Mouse (Mus musculus): Measurements from ENCODE around the gene Rnf145. TPM values are rescaled to one million over a fixed set of nuclear protein-coding genes. Genes with fewer than 3 reads are reported as not detected.

The Rnf145 gene
- polyA plus RNA-seq, 1 experiment from 2014 or later: 127 TPM

DNA sequence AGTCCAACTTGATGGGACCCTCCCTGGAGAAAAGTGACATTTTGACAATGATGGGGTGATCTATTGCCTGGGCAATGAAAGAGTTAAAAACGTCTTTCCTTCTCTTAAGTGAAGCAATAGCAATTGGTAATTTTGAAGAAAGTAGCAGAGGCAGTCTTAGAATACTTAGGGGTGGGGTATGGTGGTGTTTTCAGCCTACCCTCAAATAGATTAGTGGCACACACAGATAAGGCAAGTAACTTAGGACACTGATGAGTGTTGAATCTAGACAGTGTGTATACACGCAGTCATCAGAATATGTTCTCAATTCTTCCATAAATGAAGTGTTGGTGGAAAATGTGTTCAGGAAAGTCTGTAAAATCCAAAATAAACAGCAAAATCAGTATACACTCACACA lies 5.7 kb upstream of the Rnf145 start:
- H3K9ac ChIP-seq (replicated peaks): no peak overlapping the region
- H3K4me1 ChIP-seq (replicated peaks): peaks cover 4% of the 10 kb centered on the region
- no peaks in the 10 kb centered on the region for H3K27me3 ChIP-seq
- H3K9me3 ChIP-seq: no peaks in the 10 kb centered on the region
- no peak overlapping the region for H3K4me3 ChIP-seq (replicated peaks)
- H3K36me3 ChIP-seq: no peaks in the 10 kb centered on the region
- no peak overlapping the region for H3K27ac ChIP-seq
- WGBS: 71% methylated on average over 2 of the region's 2 CpGs
- no peak for ATAC-seq
- H3K4me2 ChIP-seq (replicated peaks): no peak overlapping the region

DNA sequence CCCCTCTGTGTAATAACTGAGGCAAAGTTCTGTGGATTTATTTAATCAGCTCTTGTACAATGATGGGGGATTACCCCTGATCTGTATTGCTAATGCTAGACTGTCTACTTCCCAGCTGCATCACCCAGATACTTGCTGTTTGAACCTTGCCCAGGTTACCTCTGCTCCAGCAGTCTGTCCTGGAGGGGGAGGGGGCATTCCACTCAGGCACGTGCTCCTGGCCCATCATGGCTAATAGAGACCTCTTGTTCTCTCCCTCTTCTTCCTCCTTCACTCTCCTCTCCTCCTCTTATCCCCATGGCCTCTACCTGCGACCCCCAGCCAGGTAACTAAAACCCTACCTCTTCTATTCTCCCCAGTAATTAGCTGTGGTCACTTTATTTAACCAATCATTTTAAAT lies 4.1 kb upstream of the Rnf145 start:
- no peak for ATAC-seq
- H3K9me3 ChIP-seq: no peaks in the 10 kb centered on the region
- no peak overlapping the region for H3K4me3 ChIP-seq (replicated peaks)
- no peak overlapping the region for H3K9ac ChIP-seq (replicated peaks)
- H3K27me3 ChIP-seq: no peaks in the 10 kb centered on the region
- H3K36me3 ChIP-seq: no peaks in the 10 kb centered on the region
- WGBS: 57% methylated on average over 2 of the region's 2 CpGs
- H3K4me2 ChIP-seq (replicated peaks): no peak overlapping the region
- no peak overlapping the region for H3K27ac ChIP-seq
- H3K4me1 ChIP-seq (replicated peaks): peaks cover 7% of the 10 kb centered on the region

DNA sequence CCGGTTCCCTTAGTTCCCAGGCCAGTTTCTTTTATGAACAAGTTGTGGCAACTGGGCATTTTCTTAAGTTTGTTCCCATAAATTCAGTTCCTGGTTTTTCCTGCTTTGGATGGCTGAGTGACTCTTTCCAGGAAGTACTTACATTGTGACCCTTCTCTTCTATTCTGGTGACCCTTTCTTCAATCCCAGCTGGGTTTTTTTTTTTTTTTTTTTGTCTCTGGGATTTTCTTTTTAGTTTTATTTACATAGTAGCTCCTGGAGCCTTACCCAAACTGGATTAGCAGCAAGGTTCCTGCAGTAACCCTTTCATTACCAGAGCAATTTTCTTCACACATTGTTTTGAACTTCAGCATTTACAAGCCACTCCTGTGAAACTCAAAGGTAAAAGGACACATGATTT lies 2.4 kb upstream of the Rnf145 start:
- no peak overlapping the region for H3K4me2 ChIP-seq (replicated peaks)
- no peak overlapping the region for H3K9ac ChIP-seq (replicated peaks)
- no peak overlapping the region for H3K4me3 ChIP-seq (replicated peaks)
- H3K27me3 ChIP-seq: no peaks in the 10 kb centered on the region
- ATAC-seq: no peak
- no peaks in the 10 kb centered on the region for H3K36me3 ChIP-seq
- no peaks in the 10 kb centered on the region for H3K9me3 ChIP-seq
- H3K4me1 ChIP-seq (replicated peaks): peaks cover 18% of the 10 kb centered on the region
- WGBS: 11% methylated on average over 1 of the region's 1 CpGs
- H3K27ac ChIP-seq: no peak overlapping the region

DNA sequence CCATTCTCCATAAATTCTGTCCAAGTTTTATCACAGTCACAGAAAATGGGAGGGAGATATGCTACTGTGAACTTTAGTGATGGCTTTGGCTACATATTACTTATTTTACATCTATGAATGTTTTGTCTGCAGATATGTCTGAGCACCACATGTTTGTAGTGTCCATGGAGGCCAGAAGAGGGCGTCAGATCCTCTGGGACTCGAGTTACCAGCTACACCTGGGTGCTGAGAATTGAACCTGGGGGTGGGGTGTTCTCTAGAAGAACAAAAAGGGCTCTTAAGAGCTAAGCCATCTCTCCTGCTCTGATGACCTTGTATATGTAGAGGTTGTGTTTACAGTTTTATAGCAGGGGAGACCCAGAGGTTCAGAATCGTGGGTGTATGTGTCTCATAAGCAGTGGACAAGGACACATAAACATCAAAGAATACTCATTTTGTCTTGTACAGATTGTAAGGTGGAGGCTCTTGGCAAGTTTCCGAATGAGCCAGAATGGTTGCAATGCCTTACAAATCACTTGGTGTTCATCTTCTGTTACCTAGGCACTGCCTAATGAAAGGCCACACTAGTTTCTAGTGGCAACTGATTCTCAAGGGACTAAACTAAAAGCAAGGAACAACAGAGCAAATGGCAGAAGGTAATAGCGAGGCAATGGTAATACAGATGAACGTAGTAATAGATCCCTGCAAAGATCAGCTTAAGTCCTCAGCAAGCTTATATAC lies 1.0 kb upstream of the Rnf145 start:
- no peaks in the 10 kb centered on the region for H3K9me3 ChIP-seq
- H3K9ac ChIP-seq (replicated peaks): peak overlapping the region; percentile 97
- H3K4me3 ChIP-seq (replicated peaks): peak overlapping the region; percentile 91
- no peak for ATAC-seq
- H3K27ac ChIP-seq: no peak overlapping the region
- no peaks in the 10 kb centered on the region for H3K36me3 ChIP-seq
- H3K4me2 ChIP-seq (replicated peaks): peak overlapping the region; percentile 82
- no peaks in the 10 kb centered on the region for H3K27me3 ChIP-seq
- 45% methylated on average over 6 of the region's 6 CpGs for WGBS
- H3K4me1 ChIP-seq (replicated peaks): peaks cover 29% of the 10 kb centered on the region

DNA sequence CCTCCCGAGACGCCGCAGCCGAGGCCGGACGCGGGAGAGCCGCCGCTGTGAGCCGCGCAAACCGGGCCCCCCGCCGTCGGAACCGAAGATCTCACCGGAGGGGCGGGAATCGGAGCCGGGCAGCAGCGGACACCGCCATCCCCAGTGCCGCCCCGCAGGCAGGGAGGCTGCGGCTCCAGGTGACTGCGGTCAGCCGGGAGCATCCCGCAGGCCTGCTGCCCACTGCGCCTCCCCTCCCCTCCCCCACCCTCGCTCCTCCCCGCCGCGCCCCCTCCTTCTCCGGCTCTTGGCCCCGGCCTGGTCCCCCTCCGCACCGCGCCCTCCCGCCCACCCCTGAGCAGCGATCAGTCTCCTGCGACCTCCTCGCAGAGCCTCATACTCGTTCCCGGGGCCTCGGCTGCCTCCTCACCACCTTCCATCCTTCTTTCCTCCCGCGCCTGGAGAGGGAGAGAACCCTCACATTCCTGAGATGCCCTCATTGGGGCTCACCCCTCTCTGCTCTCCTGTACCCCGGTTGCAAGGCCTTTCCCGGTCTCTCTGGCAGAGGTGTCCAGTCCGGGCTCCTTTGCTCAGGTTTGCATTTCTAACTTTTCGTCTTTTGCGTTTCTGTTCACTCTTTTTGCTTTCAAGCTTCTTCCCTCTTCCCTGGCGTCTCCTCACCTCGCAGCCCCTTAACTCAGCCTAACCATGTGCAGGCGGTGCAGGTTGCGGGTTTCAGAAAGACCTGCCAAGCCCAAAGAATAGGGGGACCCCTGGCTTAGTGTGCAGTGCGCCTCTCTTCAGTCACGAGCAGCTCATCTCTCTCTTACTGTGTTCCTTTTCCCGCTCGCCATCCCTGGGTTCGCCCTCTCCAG lies 559 bp downstream of the Rnf145 start:
- Histone ChIP-seq H3K4me1 (replicated peaks) (peaks cover 32% of the 10 kb centered on the region), H3K27me3 (no peaks in the 10 kb centered on the region), H3K4me2 (replicated peaks) (peak overlapping the region; percentile 82), H3K9me3 (no peaks in the 10 kb centered on the region), H3K9ac (replicated peaks) (peak overlapping the region; percentile 97), H3K27ac (peak overlapping the region; percentile 96), H3K36me3 (no peaks in the 10 kb centered on the region), H3K4me3 (replicated peaks) (peak overlapping the region; percentile 91)
- under 1% methylated on average over 40 of the region's 61 CpGs for WGBS
- peak; percentile 69 for ATAC-seq

DNA sequence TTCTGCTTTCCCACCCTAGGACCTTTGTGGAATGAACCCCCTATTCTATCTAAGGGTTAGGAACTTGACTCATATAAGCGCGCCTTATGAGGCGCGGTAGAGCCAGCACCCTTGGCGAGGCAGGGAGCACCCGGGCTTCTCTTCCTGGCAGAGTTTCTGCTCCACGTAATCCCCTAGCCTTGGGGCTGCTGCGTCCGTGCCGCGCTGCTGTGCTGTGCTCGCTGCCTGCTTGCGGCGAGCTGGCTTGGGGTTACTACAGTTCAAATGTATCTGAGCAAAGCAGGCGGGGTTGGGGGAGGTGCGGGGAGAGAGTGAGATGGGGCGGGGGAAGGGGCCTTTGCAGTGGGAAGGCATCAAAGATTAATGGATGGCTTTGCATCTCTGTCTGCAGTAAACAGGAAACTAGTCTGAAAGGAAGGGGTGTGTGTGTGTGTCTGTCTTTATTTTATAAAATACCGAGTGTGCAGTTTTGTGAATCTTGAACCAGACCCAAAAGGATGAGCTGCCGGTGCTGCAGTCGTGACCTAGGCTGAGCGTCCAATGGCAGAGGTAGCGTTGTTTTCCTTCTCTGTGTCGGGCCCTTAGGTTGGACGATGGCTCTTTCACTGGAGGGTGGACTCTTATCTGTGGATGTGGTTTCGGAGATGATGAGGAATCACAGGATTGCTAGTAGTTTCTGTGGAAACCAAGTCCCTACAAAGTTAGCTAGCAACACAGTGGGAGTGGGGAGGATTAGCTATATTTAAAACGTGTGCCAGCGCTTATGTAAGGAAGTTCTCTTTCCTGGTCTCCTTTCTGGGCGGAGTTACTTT lies 1.4 kb downstream of the Rnf145 start:
- Histone ChIP-seq H3K9me3 (no peaks in the 10 kb centered on the region), H3K9ac (replicated peaks) (peak overlapping the region; percentile 97), H3K27me3 (no peaks in the 10 kb centered on the region), H3K4me1 (replicated peaks) (peaks cover 32% of the 10 kb centered on the region), H3K4me3 (replicated peaks) (peak overlapping the region; percentile 91), H3K4me2 (replicated peaks) (peak overlapping the region; percentile 82), H3K36me3 (peaks cover 7% of the 10 kb centered on the region), H3K27ac (peak overlapping the region; percentile 96)
- peak; percentile 92 for ATAC-seq
- under 1% methylated on average over 28 of the region's 28 CpGs for whole genome bisulfite sequencing

DNA sequence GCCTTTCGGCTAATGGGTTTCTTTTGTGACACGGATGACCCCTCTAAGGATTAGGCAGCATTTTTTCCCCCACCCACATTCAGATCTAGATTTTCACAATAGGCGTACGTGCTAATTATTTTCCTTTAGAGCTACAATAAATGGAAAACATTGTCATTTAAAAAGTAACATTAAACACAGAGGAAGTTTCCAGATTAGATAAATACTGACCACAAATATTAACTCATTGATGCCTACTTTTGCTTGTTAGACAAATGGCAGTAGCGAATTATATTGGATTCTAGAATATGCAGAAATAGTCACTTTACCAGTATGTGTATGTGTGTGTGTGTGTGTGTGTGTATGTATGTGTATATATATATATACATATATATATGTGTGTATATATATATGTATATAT lies 3.8 kb downstream of the Rnf145 start:
- no peak overlapping the region for H3K27ac ChIP-seq
- peaks cover 32% of the 10 kb centered on the region for H3K4me1 ChIP-seq (replicated peaks)
- ATAC-seq: no peak
- 72% methylated on average over 5 of the region's 5 CpGs for WGBS
- H3K9me3 ChIP-seq: no peaks in the 10 kb centered on the region
- H3K36me3 ChIP-seq: peaks cover 25% of the 10 kb centered on the region
- H3K9ac ChIP-seq (replicated peaks): no peak overlapping the region
- no peak overlapping the region for H3K4me2 ChIP-seq (replicated peaks)
- H3K27me3 ChIP-seq: no peaks in the 10 kb centered on the region
- H3K4me3 ChIP-seq (replicated peaks): no peak overlapping the region

DNA sequence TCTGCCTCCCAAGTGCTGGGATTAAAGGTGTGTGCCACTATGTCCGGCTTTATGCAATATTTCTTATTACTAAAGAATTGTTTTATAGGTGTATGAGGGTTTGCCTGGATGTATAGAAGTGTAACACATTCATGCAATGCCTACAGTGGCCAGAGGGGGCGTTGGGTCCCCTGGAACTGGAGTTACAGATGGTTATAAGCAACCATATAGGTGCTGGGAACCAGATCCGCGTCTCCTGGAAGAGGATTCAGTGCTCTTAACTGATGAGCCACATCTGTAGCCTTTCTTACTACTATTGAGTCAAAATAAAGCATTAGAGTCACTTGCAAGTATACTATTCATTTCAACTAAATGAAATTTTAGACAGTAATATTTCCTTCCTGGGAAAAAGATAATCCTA lies 7.0 kb downstream of the Rnf145 start:
- ATAC-seq: no peak
- 77% methylated on average over 4 of the region's 4 CpGs for WGBS
- Histone ChIP-seq H3K27ac (no peak overlapping the region), H3K9ac (replicated peaks) (no peak overlapping the region), H3K9me3 (no peaks in the 10 kb centered on the region), H3K4me3 (replicated peaks) (no peak overlapping the region), H3K4me1 (replicated peaks) (peaks cover 20% of the 10 kb centered on the region), H3K27me3 (no peaks in the 10 kb centered on the region), H3K36me3 (peaks cover 39% of the 10 kb centered on the region), H3K4me2 (replicated peaks) (no peak overlapping the region)

DNA sequence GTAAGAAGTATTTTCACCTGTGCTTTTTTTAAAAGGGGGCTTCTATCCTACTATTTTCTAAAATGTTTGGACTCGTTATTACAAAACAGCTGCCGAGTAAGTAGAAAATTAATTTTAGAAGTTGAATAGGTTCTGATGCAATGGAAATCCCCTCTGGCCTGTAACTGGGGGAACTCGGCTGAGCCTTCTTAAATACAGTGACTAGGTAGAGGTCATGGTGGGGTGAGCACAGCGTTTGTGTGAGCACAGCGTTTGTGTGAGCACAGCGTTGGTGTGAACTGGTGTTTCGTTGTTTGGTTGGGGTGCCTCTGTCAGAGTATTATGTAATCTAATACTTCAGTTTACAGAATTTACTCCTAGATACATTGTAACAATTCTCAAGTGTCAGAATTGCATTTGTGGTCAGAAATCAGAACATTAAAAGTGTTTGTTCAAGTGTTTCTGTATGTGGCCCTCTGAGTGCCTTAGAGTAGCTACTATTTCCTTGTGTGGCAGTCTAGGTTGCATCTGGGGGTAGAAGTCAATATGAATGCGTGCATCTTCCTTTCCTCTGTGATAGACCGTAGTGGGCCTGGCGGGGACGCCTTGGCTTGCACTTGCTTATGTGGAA lies 8.0 kb downstream of the Rnf145 start:
- Histone ChIP-seq H3K36me3 (peaks cover 47% of the 10 kb centered on the region), H3K27ac (no peak overlapping the region), H3K9me3 (no peaks in the 10 kb centered on the region), H3K4me1 (replicated peaks) (peaks cover 11% of the 10 kb centered on the region), H3K27me3 (no peaks in the 10 kb centered on the region), H3K4me3 (replicated peaks) (no peak overlapping the region), H3K9ac (replicated peaks) (no peak overlapping the region), H3K4me2 (replicated peaks) (no peak overlapping the region)
- no peak for ATAC-seq
- WGBS: 96% methylated on average over 11 of the region's 11 CpGs

DNA sequence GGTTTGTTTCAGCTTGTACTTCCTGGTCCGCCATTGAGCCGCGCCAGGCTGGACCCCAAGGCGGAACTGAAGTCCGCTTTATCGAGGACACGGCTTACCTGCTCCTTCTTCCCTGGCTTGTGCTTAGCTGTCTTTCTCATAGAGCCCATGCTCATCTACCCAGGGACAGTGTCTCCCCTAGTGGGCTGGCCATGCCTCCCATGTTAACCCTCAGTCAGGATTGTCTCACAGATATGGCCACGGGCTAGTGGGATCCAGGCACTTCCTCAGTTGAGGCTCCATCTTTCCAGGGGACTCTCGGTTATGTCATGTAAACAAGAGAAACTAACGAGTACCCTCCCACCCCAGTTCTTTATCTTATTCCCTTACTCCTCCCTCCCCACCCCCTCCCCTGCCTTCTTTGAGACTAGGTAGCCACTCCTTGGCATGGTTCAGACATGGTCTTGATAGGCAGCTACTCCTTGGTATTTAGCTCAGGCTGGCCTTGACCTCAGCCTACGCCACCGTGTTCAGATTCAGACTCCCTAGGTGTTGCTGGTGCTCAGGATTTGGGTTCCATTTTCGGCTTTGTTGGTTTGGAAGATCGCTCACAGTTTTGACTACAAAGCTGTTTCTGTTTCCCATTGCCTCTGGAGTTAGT lies 9.9 kb downstream of the Rnf145 start:
- Histone ChIP-seq H3K36me3 (peaks cover 59% of the 10 kb centered on the region), H3K9me3 (no peaks in the 10 kb centered on the region), H3K4me1 (replicated peaks) (no peaks in the 10 kb centered on the region), H3K27me3 (no peaks in the 10 kb centered on the region), H3K27ac (no peak overlapping the region), H3K4me2 (replicated peaks) (no peak overlapping the region), H3K9ac (replicated peaks) (no peak overlapping the region), H3K4me3 (replicated peaks) (no peak overlapping the region)
- WGBS: 97% methylated on average over 14 of the region's 14 CpGs
- no peak for ATAC-seq

DNA sequence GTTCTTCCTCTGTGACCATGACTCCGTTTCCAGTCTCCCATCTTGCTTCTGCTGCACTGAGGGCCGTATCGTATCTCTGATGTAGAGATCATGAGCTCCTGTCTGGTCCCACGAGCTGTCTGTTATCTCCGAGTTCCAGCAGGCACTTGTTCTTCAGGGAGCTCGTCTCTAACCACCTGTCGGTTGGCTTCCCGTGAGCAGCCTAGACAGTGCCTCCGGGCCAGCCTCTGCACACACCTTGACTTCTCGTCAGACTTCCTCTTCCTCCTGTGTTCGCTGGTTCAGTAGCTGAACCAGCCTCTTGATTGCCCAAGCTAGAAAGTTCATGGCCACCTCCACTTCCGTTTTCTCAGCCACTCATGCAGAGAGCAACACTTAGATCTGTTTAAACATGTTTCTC lies 10.4 kb downstream of the Rnf145 start:
- no peak for ATAC-seq
- H3K9ac ChIP-seq (replicated peaks): no peak overlapping the region
- H3K27me3 ChIP-seq: no peaks in the 10 kb centered on the region
- peaks cover 64% of the 10 kb centered on the region for H3K36me3 ChIP-seq
- H3K4me3 ChIP-seq (replicated peaks): no peak overlapping the region
- H3K9me3 ChIP-seq: no peaks in the 10 kb centered on the region
- no peak overlapping the region for H3K27ac ChIP-seq
- no peaks in the 10 kb centered on the region for H3K4me1 ChIP-seq (replicated peaks)
- no peak overlapping the region for H3K4me2 ChIP-seq (replicated peaks)
- 96% methylated on average over 12 of the region's 12 CpGs for WGBS
